Mouse (Mus musculus): ENCODE measurements around the gene Ppm1a. TPM values are rescaled to one million over a fixed set of nuclear protein-coding genes. Genes with fewer than 3 reads are reported as not detected.
"Not testable (repeated sequence)": the region's sequence is repeated elsewhere in the genome, so short reads cannot be mapped to it uniquely, and the experiment has no call there.

Gene Ppm1a
- polyA plus RNA-seq, 1 experiment from 2014 or later, result 71.3 TPM

- no peaks in the 10 kb centered on the region for H3K9me3 ChIP-seq (ENCODE audit: control insufficient read depth, low read length)
- H3K27me3 ChIP-seq (ENCODE audit: control insufficient read depth, insufficient read depth, low read length), result no peaks in the 10 kb centered on the region
- ATAC-seq (ENCODE audit: insufficient read depth, low FRiP score, low TSS enrichment) (no peak), DNase-seq (ENCODE audit: low spot score) (no peak)
- no peak overlapping the region for H3K9ac ChIP-seq (ENCODE audit: low read length)
- H3K4me2 ChIP-seq (ENCODE audit: low read depth), result no peak overlapping the region
- H3K36me3 ChIP-seq (ENCODE audit: control insufficient read depth, insufficient read depth, low read length), result no peaks in the 10 kb centered on the region
- no peak overlapping the region for H3K4me3 ChIP-seq (ENCODE audit: low read depth, low read length)
- no peak overlapping the region for H3K27ac ChIP-seq (ENCODE audit: low read depth, low read length)
- WGBS, result 92% methylated on average over 6 of the region's 6 CpGs
- H3K4me1 ChIP-seq (ENCODE audit: control insufficient read depth, insufficient read depth, low read length), result peaks cover under 1% of the 10 kb centered on the region
Measured at GRCm38 (mm10) chr12:72767809-72768208, 10.6 kb downstream of the Ppm1a start.

GRCm38 (mm10) chr12:72768230-72768629 is 11.0 kb downstream of the Ppm1a start:
- Histone ChIP-seq H3K27ac (ENCODE audit: low read depth, low read length) (no peak overlapping the region), H3K9ac (ENCODE audit: low read length) (no peak overlapping the region), H3K36me3 (ENCODE audit: control insufficient read depth, insufficient read depth, low read length) (no peaks in the 10 kb centered on the region), H3K9me3 (ENCODE audit: control insufficient read depth, low read length) (no peaks in the 10 kb centered on the region), H3K4me3 (ENCODE audit: low read depth, low read length) (no peak overlapping the region), H3K4me2 (ENCODE audit: low read depth) (no peak overlapping the region), H3K27me3 (ENCODE audit: control insufficient read depth, insufficient read depth, low read length) (no peaks in the 10 kb centered on the region), H3K4me1 (ENCODE audit: control insufficient read depth, insufficient read depth, low read length) (no peaks in the 10 kb centered on the region)
- 95% methylated on average over 2 of the region's 2 CpGs for WGBS
- DNase-seq (ENCODE audit: low spot score) (no peak), ATAC-seq (ENCODE audit: insufficient read depth, low FRiP score, low TSS enrichment) (no peak)

- H3K27me3 ChIP-seq (ENCODE audit: control insufficient read depth, insufficient read depth, low read length), result no peaks in the 10 kb centered on the region
- H3K9me3 ChIP-seq (ENCODE audit: control insufficient read depth, low read length), result no peaks in the 10 kb centered on the region
- no peak for ATAC-seq (ENCODE audit: insufficient read depth, low FRiP score, low TSS enrichment)
- H3K4me3 ChIP-seq (ENCODE audit: low read depth, low read length), result no peak overlapping the region
- no peak overlapping the region for H3K27ac ChIP-seq (ENCODE audit: low read depth, low read length)
- no peaks in the 10 kb centered on the region for H3K4me1 ChIP-seq (ENCODE audit: control insufficient read depth, insufficient read depth, low read length)
- no peak for DNase-seq (ENCODE audit: low spot score)
- no peak overlapping the region for H3K4me2 ChIP-seq (ENCODE audit: low read depth)
- WGBS, result 93% methylated on average over 5 of the region's 5 CpGs
- H3K9ac ChIP-seq (ENCODE audit: low read length), result no peak overlapping the region
- no peaks in the 10 kb centered on the region for H3K36me3 ChIP-seq (ENCODE audit: control insufficient read depth, insufficient read depth, low read length)
Measured at GRCm38 (mm10) chr12:72769546-72770230, 12.4 kb downstream of the Ppm1a start.

GRCm38 (mm10) chr12:72771153-72771552 is 13.9 kb downstream of the Ppm1a start:
- ATAC-seq (ENCODE audit: insufficient read depth, low FRiP score, low TSS enrichment) (no peak), DNase-seq (ENCODE audit: low spot score) (no peak)
- Histone ChIP-seq H3K27ac (ENCODE audit: low read depth, low read length) (no peak overlapping the region), H3K9ac (ENCODE audit: low read length) (no peak overlapping the region), H3K9me3 (ENCODE audit: control insufficient read depth, low read length) (no peaks in the 10 kb centered on the region), H3K4me1 (ENCODE audit: control insufficient read depth, insufficient read depth, low read length) (no peaks in the 10 kb centered on the region), H3K27me3 (ENCODE audit: control insufficient read depth, insufficient read depth, low read length) (no peaks in the 10 kb centered on the region), H3K4me3 (ENCODE audit: low read depth, low read length) (no peak overlapping the region), H3K36me3 (ENCODE audit: control insufficient read depth, insufficient read depth, low read length) (no peaks in the 10 kb centered on the region), H3K4me2 (ENCODE audit: low read depth) (no peak overlapping the region)
- 98% methylated on average over 2 of the region's 2 CpGs for WGBS

GRCm38 (mm10) chr12:72771711-72772110 is 14.5 kb downstream of the Ppm1a start:
- no peaks in the 10 kb centered on the region for H3K9me3 ChIP-seq (ENCODE audit: control insufficient read depth, low read length)
- H3K4me1 ChIP-seq (ENCODE audit: control insufficient read depth, insufficient read depth, low read length), result no peaks in the 10 kb centered on the region
- H3K27ac ChIP-seq (ENCODE audit: low read depth, low read length), result no peak overlapping the region
- ATAC-seq (ENCODE audit: insufficient read depth, low FRiP score, low TSS enrichment) (no peak), DNase-seq (ENCODE audit: low spot score) (no peak)
- no peaks in the 10 kb centered on the region for H3K27me3 ChIP-seq (ENCODE audit: control insufficient read depth, insufficient read depth, low read length)
- no peak overlapping the region for H3K4me2 ChIP-seq (ENCODE audit: low read depth)
- no peaks in the 10 kb centered on the region for H3K36me3 ChIP-seq (ENCODE audit: control insufficient read depth, insufficient read depth, low read length)
- H3K4me3 ChIP-seq (ENCODE audit: low read depth, low read length), result no peak overlapping the region
- no peak overlapping the region for H3K9ac ChIP-seq (ENCODE audit: low read length)
- WGBS, result 93% methylated on average over 3 of the region's 3 CpGs

GRCm38 (mm10) chr12:72773921-72774320 is 16.7 kb downstream of the Ppm1a start:
- no peaks in the 10 kb centered on the region for H3K9me3 ChIP-seq (ENCODE audit: control insufficient read depth, low read length)
- no peak overlapping the region for H3K27ac ChIP-seq (ENCODE audit: low read depth, low read length)
- 69% methylated on average over 7 of the region's 7 CpGs for WGBS
- no peaks in the 10 kb centered on the region for H3K27me3 ChIP-seq (ENCODE audit: control insufficient read depth, insufficient read depth, low read length)
- no peaks in the 10 kb centered on the region for H3K4me1 ChIP-seq (ENCODE audit: control insufficient read depth, insufficient read depth, low read length)
- ATAC-seq (ENCODE audit: insufficient read depth, low FRiP score, low TSS enrichment) (no peak), DNase-seq (ENCODE audit: low spot score) (no peak)
- no peaks in the 10 kb centered on the region for H3K36me3 ChIP-seq (ENCODE audit: control insufficient read depth, insufficient read depth, low read length)
- no peak overlapping the region for H3K4me3 ChIP-seq (ENCODE audit: low read depth, low read length)
- H3K4me2 ChIP-seq (ENCODE audit: low read depth), result no peak overlapping the region
- no peak overlapping the region for H3K9ac ChIP-seq (ENCODE audit: low read length)

- Histone ChIP-seq H3K4me3 (ENCODE audit: low read depth, low read length) (no peak overlapping the region), H3K9me3 (ENCODE audit: control insufficient read depth, low read length) (no peaks in the 10 kb centered on the region), H3K27me3 (ENCODE audit: control insufficient read depth, insufficient read depth, low read length) (no peaks in the 10 kb centered on the region), H3K9ac (ENCODE audit: low read length) (no peak overlapping the region), H3K4me1 (ENCODE audit: control insufficient read depth, insufficient read depth, low read length) (no peaks in the 10 kb centered on the region), H3K27ac (ENCODE audit: low read depth, low read length) (no peak overlapping the region), H3K4me2 (ENCODE audit: low read depth) (no peak overlapping the region), H3K36me3 (ENCODE audit: control insufficient read depth, insufficient read depth, low read length) (no peaks in the 10 kb centered on the region)
- ATAC-seq (ENCODE audit: insufficient read depth, low FRiP score, low TSS enrichment) (no peak), DNase-seq (ENCODE audit: low spot score) (no peak)
- 96% methylated on average over 4 of the region's 4 CpGs for WGBS
Measured at GRCm38 (mm10) chr12:72777244-72777643, 20.0 kb downstream of the Ppm1a start.

GRCm38 (mm10) chr12:72780136-72780535 is 22.9 kb downstream of the Ppm1a start:
- Histone ChIP-seq H3K27ac (ENCODE audit: low read depth, low read length) (no peak overlapping the region), H3K4me3 (ENCODE audit: low read depth, low read length) (no peak overlapping the region), H3K4me2 (ENCODE audit: low read depth) (no peak overlapping the region), H3K9me3 (ENCODE audit: control insufficient read depth, low read length) (no peaks in the 10 kb centered on the region), H3K4me1 (ENCODE audit: control insufficient read depth, insufficient read depth, low read length) (no peaks in the 10 kb centered on the region), H3K27me3 (ENCODE audit: control insufficient read depth, insufficient read depth, low read length) (no peaks in the 10 kb centered on the region), H3K36me3 (ENCODE audit: control insufficient read depth, insufficient read depth, low read length) (no peaks in the 10 kb centered on the region), H3K9ac (ENCODE audit: low read length) (no peak overlapping the region)
- WGBS, result 91% methylated on average over 5 of the region's 5 CpGs
- DNase-seq (ENCODE audit: low spot score), result no peak
- no peak for ATAC-seq (ENCODE audit: insufficient read depth, low FRiP score, low TSS enrichment)

GRCm38 (mm10) chr12:72782786-72783185 is 25.5 kb downstream of the Ppm1a start:
- H3K27ac ChIP-seq (ENCODE audit: low read depth, low read length); H3K4me3 ChIP-seq (ENCODE audit: low read depth, low read length); H3K9ac ChIP-seq (ENCODE audit: low read length); ATAC-seq (ENCODE audit: insufficient read depth, low FRiP score, low TSS enrichment); H3K9me3 ChIP-seq (ENCODE audit: control insufficient read depth, low read length); DNase-seq (ENCODE audit: low spot score); H3K27me3 ChIP-seq (ENCODE audit: control insufficient read depth, insufficient read depth, low read length); H3K4me1 ChIP-seq (ENCODE audit: control insufficient read depth, insufficient read depth, low read length); H3K4me2 ChIP-seq (ENCODE audit: low read depth); H3K36me3 ChIP-seq (ENCODE audit: control insufficient read depth, insufficient read depth, low read length): not testable (repeated sequence)
- WGBS, result 93% methylated on average over 4 of the region's 4 CpGs
